Mouse (Mus musculus): Measurements from ENCODE around the gene Gpd1l. TPM values are rescaled to one million over a fixed set of nuclear protein-coding genes. Genes with fewer than 3 reads are reported as not detected.

The Gpd1l gene
- polyA plus RNA-seq, 1 experiment from 2014 or later: 14.5 TPM

DNA sequence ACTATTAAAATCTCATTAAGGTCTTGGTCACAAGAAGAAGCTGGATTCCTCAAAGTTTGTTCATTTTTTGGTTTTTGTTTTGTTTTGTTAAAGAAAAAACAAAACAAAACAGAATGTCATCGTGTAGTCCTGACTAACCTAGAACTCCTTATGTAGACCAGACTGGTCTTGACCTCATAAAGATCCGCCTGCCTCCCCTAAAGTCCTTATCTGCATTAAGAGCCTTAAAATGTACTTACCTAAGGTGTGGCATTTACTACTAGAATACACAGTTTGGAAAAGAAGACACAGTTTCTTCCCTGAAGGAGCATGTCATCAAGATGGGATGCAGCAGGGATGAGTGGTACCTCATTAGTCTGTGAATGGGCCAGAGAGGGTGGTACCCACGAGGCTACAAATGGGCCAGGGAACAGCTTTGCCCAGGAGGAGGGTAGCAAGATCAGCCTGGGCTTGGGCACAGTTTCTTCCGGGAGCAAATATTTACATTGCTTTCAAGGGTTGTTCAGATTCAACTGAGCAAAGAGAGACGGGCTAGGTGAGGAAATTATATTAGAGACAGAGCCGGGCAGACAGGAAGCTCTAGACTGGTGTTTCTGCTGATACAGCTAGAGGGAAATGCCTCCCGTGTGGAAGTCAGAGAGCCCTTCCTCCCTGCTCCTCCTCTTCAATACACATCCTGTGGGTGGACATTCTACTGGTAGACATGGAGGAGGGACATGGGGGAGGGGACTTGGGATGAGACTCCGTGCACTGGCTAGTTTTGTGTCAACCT, 82.2 kb downstream of the Gpd1l start:
- DNase-seq (ENCODE audit: low spot score): no peak

Other genes starting within 250 kb of the Gpd1l start
- gene Dync1li1, start 245.2 kb downstream of the Gpd1l start, polyA plus RNA-seq (2015; fragmentation: Nextera tagmentation; extraction: Ambion mirVana): 43.0 and 51.4 TPM in 2 replicates
- gene Cmtm6, start 202.9 kb downstream of the Gpd1l start, polyA plus RNA-seq (2015; fragmentation: Nextera tagmentation; extraction: Ambion mirVana): 92.2 and 93.4 TPM in 2 replicates
- 299 and 301 TPM in 2 replicates for gene Cmtm7, start 152.1 kb downstream of the Gpd1l start, polyA plus RNA-seq (2015; fragmentation: Nextera tagmentation; extraction: Ambion mirVana)
- gene Cmtm8, start 89.8 kb downstream of the Gpd1l start, polyA plus RNA-seq (2015; fragmentation: Nextera tagmentation; extraction: Ambion mirVana): 10.5 and 10.6 TPM in 2 replicates
- 20.2 and 21.7 TPM in 2 replicates for gene Osbpl10, start 44.6 kb upstream of the Gpd1l start, polyA plus RNA-seq (2015; fragmentation: Nextera tagmentation; extraction: Ambion mirVana)
- gene Rps27rt, start 48.8 kb upstream of the Gpd1l start, polyA plus RNA-seq (2015; fragmentation: Nextera tagmentation; extraction: Ambion mirVana): 1,002 and 1,087 TPM in 2 replicates

Data from thymus, postnatal 0 days (tissue).